Mouse (Mus musculus) spleen, adult 2 months (tissue): ENCODE results near the gene Hnrnph3. TPM values are rescaled to one million over a fixed set of nuclear protein-coding genes. Genes with fewer than 3 reads are reported as not detected.
A peak's percentile ranks its signal among the peaks of the same experiment; 100 is the strongest.

Experiments used
- DNase-seq, 2 experiments: peaks; one replicate each; pipeline versions ENCODE4 v3.0.0 to v3.0.0-alpha.2; 2012 to 2021; ENCODE audit warnings: low spot score in 2 of 2, low read depth in 1 of 2
- H3K27ac ChIP-seq: fragments of 200-500 bp; 2 replicates; pipeline ENCODE4 v1.5.1; 2012; ENCODE audit warnings: low read length, inconsistent platforms; ENCODE audit not compliant: insufficient read depth
- H3K27me3 ChIP-seq: fragments of 200-500 bp; 2 replicates; pipeline ENCODE4 v1.6.1; 2012; ENCODE audit warnings: mild to moderate bottlenecking, moderate library complexity, low read length, inconsistent platforms; ENCODE audit not compliant: control insufficient read depth, insufficient read depth
- H3K36me3 ChIP-seq: fragments of 200-500 bp; 2 replicates; pipeline ENCODE4 v1.6.1; 2012; ENCODE audit warnings: mild to moderate bottlenecking, low read length, inconsistent platforms; ENCODE audit not compliant: control insufficient read depth, insufficient read depth
- H3K4me1 ChIP-seq: fragments of 200-500 bp; 2 replicates; pipeline ENCODE4 v1.6.1; 2011; ENCODE audit warnings: inconsistent platforms; ENCODE audit not compliant: control insufficient read depth, insufficient read depth, insufficient read length
- H3K4me3 ChIP-seq: fragments of 200-500 bp; 2 replicates; pipeline ENCODE4 v1.5.1; 2011; ENCODE audit warnings: mild to moderate bottlenecking, inconsistent platforms; ENCODE audit not compliant: insufficient read depth, insufficient read length; ENCODE audit errors: extremely low read depth
- CTCF ChIP-seq: fragments of 200-500 bp; IDR thresholded peaks from 2 replicates; pipeline ENCODE4 v1.5.1; 2011; ENCODE audit warnings: mild to moderate bottlenecking, inconsistent platforms; ENCODE audit not compliant: insufficient read depth, insufficient read length, insufficient replicate concordance; ENCODE audit errors: extremely low read depth
- POLR2A ChIP-seq: fragments of 200-500 bp; IDR thresholded peaks from 2 replicates; pipeline ENCODE4 v1.6.1; 2011; ENCODE audit warnings: low read depth, low read length, inconsistent platforms
- whole genome bisulfite sequencing: fragments of 180-500 bp; shearing (Covaris S2); methylation state at CpG from one replicate; pipeline ENCODE4 v1.1.7; 2018; 5-methylcytosine and 5-hydroxymethylcytosine counted together
- polyA plus RNA-seq: library from polyadenylated mRNA; depleted of rRNA; stranded (reverse); fragments of >200 nt; gene quantifications from 2 replicates; pipeline ENCODE4 v1.2.3, GENCODE M21; 2012

Gene Hnrnph3
- polyA plus RNA-seq, 1 experiment: 11.2 TPM

- Histone ChIP-seq H3K36me3 (no peaks in the 10 kb centered on the region), H3K27me3 (no peaks in the 10 kb centered on the region), H3K4me3 (no peak overlapping the region), H3K27ac (no peak overlapping the region), H3K4me1 (no peaks in the 10 kb centered on the region)
- no peak for DNase-seq
- no peak for TF ChIP-seq CTCF
- TF ChIP-seq POLR2A: no peak
- 28% methylated on average over 7 of the region's 7 CpGs for WGBS
Observed at GRCm38 (mm10) chr10:63051267-63051666, 27.2 kb upstream of the Hnrnph3 start.

GRCm38 (mm10) chr10:63049106-63049505 lies 25.1 kb upstream of the Hnrnph3 start:
- Histone ChIP-seq H3K4me1 (no peaks in the 10 kb centered on the region), H3K36me3 (no peaks in the 10 kb centered on the region), H3K4me3 (no peak overlapping the region), H3K27ac (no peak overlapping the region), H3K27me3 (no peaks in the 10 kb centered on the region)
- TF ChIP-seq CTCF (no peak), POLR2A (no peak)
- no peak for DNase-seq
- 81% methylated on average over 2 of the region's 2 CpGs for WGBS

- no peaks in the 10 kb centered on the region for H3K36me3 ChIP-seq
- WGBS: 49% methylated on average over 8 of the region's 8 CpGs
- no peak overlapping the region for H3K27ac ChIP-seq
- H3K27me3 ChIP-seq: no peaks in the 10 kb centered on the region
- H3K4me1 ChIP-seq: no peaks in the 10 kb centered on the region
- peak in 1 of 2 experiments; percentile 6 for DNase-seq
- no peak overlapping the region for H3K4me3 ChIP-seq
- TF ChIP-seq POLR2A (no peak), CTCF (no peak)
Observed at GRCm38 (mm10) chr10:63047751-63048150, 23.7 kb upstream of the Hnrnph3 start.

- H3K36me3 ChIP-seq: no peaks in the 10 kb centered on the region
- WGBS: 54% methylated on average over 3 of the region's 3 CpGs
- H3K4me1 ChIP-seq: no peaks in the 10 kb centered on the region
- H3K27ac ChIP-seq: no peak overlapping the region
- H3K4me3 ChIP-seq: no peak overlapping the region
- TF ChIP-seq POLR2A: no peak
- TF ChIP-seq CTCF: no peak
- H3K27me3 ChIP-seq: no peaks in the 10 kb centered on the region
- DNase-seq: no peak
Observed at GRCm38 (mm10) chr10:63043154-63043553, 19.1 kb upstream of the Hnrnph3 start.

- 85% methylated on average over 5 of the region's 5 CpGs for WGBS
- no peak for TF ChIP-seq POLR2A
- no peaks in the 10 kb centered on the region for H3K4me1 ChIP-seq
- no peaks in the 10 kb centered on the region for H3K27me3 ChIP-seq
- no peak for DNase-seq
- no peaks in the 10 kb centered on the region for H3K36me3 ChIP-seq
- no peak overlapping the region for H3K4me3 ChIP-seq
- H3K27ac ChIP-seq: no peak overlapping the region
Observed at GRCm38 (mm10) chr10:63039867-63040628, 16.0 kb upstream of the Hnrnph3 start.

GRCm38 (mm10) chr10:63038571-63039320 lies 14.7 kb upstream of the Hnrnph3 start:
- Histone ChIP-seq H3K4me1 (no peaks in the 10 kb centered on the region), H3K36me3 (no peaks in the 10 kb centered on the region), H3K27me3 (no peaks in the 10 kb centered on the region), H3K4me3 (no peak overlapping the region), H3K27ac (no peak overlapping the region)
- WGBS: 91% methylated on average over 14 of the region's 14 CpGs
- DNase-seq: no peak
- TF ChIP-seq POLR2A: no peak
- TF ChIP-seq CTCF: no peak

- Histone ChIP-seq H3K36me3 (no peaks in the 10 kb centered on the region), H3K27me3 (no peaks in the 10 kb centered on the region), H3K27ac (no peak overlapping the region), H3K4me3 (no peak overlapping the region), H3K4me1 (no peaks in the 10 kb centered on the region)
- no peak for TF ChIP-seq CTCF
- TF ChIP-seq POLR2A: no peak
- WGBS: 80% methylated on average over 3 of the region's 3 CpGs
- DNase-seq: no peak
Observed at GRCm38 (mm10) chr10:63032956-63033355, 8.9 kb upstream of the Hnrnph3 start.
